Mouse (Mus musculus): Measurements from ENCODE around the gene Slc13a2.

DNA sequence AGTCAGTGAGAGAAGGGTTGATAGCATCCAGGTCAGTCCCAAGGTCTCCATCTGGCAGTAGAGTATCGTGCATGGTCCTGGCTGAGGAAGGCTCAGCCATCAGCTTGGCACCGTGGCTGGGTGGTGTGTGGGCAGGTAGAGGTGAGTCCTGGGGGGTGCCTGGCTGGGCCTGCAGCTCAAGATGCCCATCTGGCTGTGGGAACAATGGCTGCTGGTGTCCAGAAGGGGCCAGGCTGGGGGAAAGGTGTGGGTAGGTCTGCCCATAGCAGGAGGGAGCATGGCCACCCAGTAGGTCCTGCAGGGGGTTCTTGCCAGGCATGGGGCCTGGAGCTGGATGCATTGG, 61.3 kb downstream of the Slc13a2 start:
- TF ChIP-seq CTCF (IDR thresholded peaks at IDR 0.05; ENCODE audit: control insufficient read depth, insufficient read depth, insufficient replicate concordance, low read depth, low read length) = no peak
- no peak for TF ChIP-seq POLR2A (IDR thresholded peaks at IDR 0.05; ENCODE audit: control insufficient read depth, low read depth, low read length)

Data from testis, adult 2 months (tissue).